Mouse (Mus musculus) ES-E14 (cell line): ENCODE results near the gene Ncapd3. TPM values are rescaled to one million over a fixed set of nuclear protein-coding genes. Genes with fewer than 3 reads are reported as not detected.

Experiments used
- DNase-seq: peaks from one replicate; pipeline ENCODE4 v3.0.0-alpha.2; 2013; ENCODE audit warnings: low read depth, low spot score
- H3K27ac ChIP-seq: 2 replicates; pipeline ENCODE4 v1.5.1; 2012; ENCODE audit warnings: low read depth, mild to moderate bottlenecking, low read length, moderate library complexity, mixed read lengths; ENCODE audit not compliant: poor library complexity, insufficient read depth, severe bottlenecking
- H3K36me3 ChIP-seq: 2 replicates; pipeline ENCODE4 v1.6.1; 2012; ENCODE audit warnings: mild to moderate bottlenecking, low read length, moderate library complexity, mixed read lengths; ENCODE audit not compliant: control insufficient read depth, poor library complexity, insufficient read depth, severe bottlenecking
- H3K4me1 ChIP-seq, 2 experiments: fragments of 150-350 bp in 1 of 2; sonication (generic) in 1 of 2; 2 replicates each; pipeline ENCODE4 v1.6.1; 2012; ENCODE audit warnings: low read length in 2 of 2, mild to moderate bottlenecking in 1 of 2, mixed read lengths in 1 of 2; ENCODE audit not compliant: control insufficient read depth in 2 of 2, insufficient read depth in 2 of 2, poor library complexity in 1 of 2
- H3K4me3 ChIP-seq, 2 experiments: fragments of 150-350 bp in 1 of 2; sonication (generic) in 1 of 2; 2 replicates each; pipeline ENCODE4 v1.5.1; 2012; ENCODE audit warnings: low read length in 2 of 2, low read depth in 1 of 2, mild to moderate bottlenecking in 1 of 2, mixed read lengths in 1 of 2; ENCODE audit not compliant: insufficient read depth in 1 of 2, poor library complexity in 1 of 2, severe bottlenecking in 1 of 2
- H3K9ac ChIP-seq: 2 replicates; pipeline ENCODE4 v1.6.1; 2012; ENCODE audit warnings: low read depth, mild to moderate bottlenecking, low read length, mixed read lengths; ENCODE audit not compliant: poor library complexity, insufficient read depth, severe bottlenecking
- H3K9me3 ChIP-seq: fragments of 150-350 bp; sonication (generic); 2 replicates; pipeline ENCODE4 v1.6.1; 2012; ENCODE audit warnings: low read depth, mild to moderate bottlenecking, low read length; ENCODE audit not compliant: control insufficient read depth, insufficient read depth
- CHD2 ChIP-seq: IDR thresholded peaks from 2 replicates; pipeline ENCODE4 v1.6.1; 2014; ENCODE audit warnings: mild to moderate bottlenecking, low read depth, low read length, inconsistent platforms
- HCFC1 ChIP-seq: IDR thresholded peaks from 2 replicates; pipeline ENCODE4 v1.6.1; 2012; ENCODE audit warnings: low read length, inconsistent platforms, borderline replicate concordance; ENCODE audit not compliant: insufficient read depth
- MAFK ChIP-seq: IDR thresholded peaks from 2 replicates; pipeline ENCODE4 v1.6.1; 2014; ENCODE audit warnings: mild to moderate bottlenecking, low read depth, low read length, inconsistent platforms; ENCODE audit not compliant: insufficient read depth
- ZC3H11A ChIP-seq: IDR thresholded peaks from 2 replicates; pipeline ENCODE4 v1.6.1; 2012; ENCODE audit warnings: low read depth, mild to moderate bottlenecking, inconsistent platforms, low read length, borderline replicate concordance
- ZNF384 ChIP-seq: IDR thresholded peaks from 2 replicates; pipeline ENCODE4 v1.6.1; 2012; ENCODE audit warnings: low read depth, low read length, inconsistent platforms
- in situ Hi-C, 2 experiments: fragments of 600-800 bp; cut with MboI; formaldehyde crosslinking; loops; one replicate each; pipeline ENCODE4 v1.15.1; 2025; ENCODE audit warnings: low sequenced_read_pairs in 2 of 2, inconsistent platforms in 1 of 2; ENCODE audit not compliant: unreplicated experiment in 2 of 2
- total RNA-seq: library from RNA; depleted of rRNA; stranded (reverse); fragments of 300-350 nt; gene quantifications from 2 replicates; pipeline ENCODE4 v1.2.3, GENCODE M21; 2012

Gene Ncapd3
- total RNA-seq, 1 experiment, result 41.5 TPM

GRCm38 (mm10) chr9:27125450-27125849 lies 95.5 kb downstream of the Ncapd3 start:
- peaks cover 0 to 11% of the 10 kb centered on the region in 2 experiments; a peak in 1 of 4 replicates for H3K4me1 ChIP-seq
- no peaks in the 10 kb centered on the region for H3K36me3 ChIP-seq
- no peak overlapping the region for H3K9ac ChIP-seq
- no peak overlapping the region for H3K27ac ChIP-seq
- TF ChIP-seq CHD2 (no peak), MAFK (no peak), ZC3H11A (no peak), HCFC1 (no peak), ZNF384 (no peak)
- in situ Hi-C loops, result no loop called here
- DNase-seq, result no peak
- no peaks in the 10 kb centered on the region for H3K9me3 ChIP-seq
- H3K4me3 ChIP-seq, result no peak overlapping the region

GRCm38 (mm10) chr9:27126543-27126942 lies 96.6 kb downstream of the Ncapd3 start:
- Histone ChIP-seq H3K27ac (no peak overlapping the region), H3K9ac (no peak overlapping the region), H3K4me1 (peaks cover 0 to 8% of the 10 kb centered on the region in 2 experiments; a peak in 1 of 4 replicates), H3K36me3 (no peaks in the 10 kb centered on the region), H3K4me3 (no peak overlapping the region), H3K9me3 (no peaks in the 10 kb centered on the region)
- DNase-seq, result peak; percentile 47
- in situ Hi-C loops, result no loop called here
- TF ChIP-seq ZNF384 (no peak), ZC3H11A (0 out of 2 replicates have a peak, but pooled peaks have one; percentile 3)

- Histone ChIP-seq H3K36me3 (no peaks in the 10 kb centered on the region), H3K9me3 (no peaks in the 10 kb centered on the region), H3K4me3 (no peak overlapping the region), H3K9ac (no peak overlapping the region), H3K4me1 (peaks cover 0 to 5% of the 10 kb centered on the region in 2 experiments; a peak in 1 of 4 replicates), H3K27ac (no peak overlapping the region)
- in situ Hi-C loops, result no loop called here
- DNase-seq, result no peak
- no peak for TF ChIP-seq ZC3H11A
- no peak for TF ChIP-seq ZNF384
- TF ChIP-seq HCFC1, result no peak
These were observed 98.7 kb downstream of the Ncapd3 start for GRCm38 (mm10) chr9:27128629-27129028.

- no peak overlapping the region for H3K4me3 ChIP-seq
- no peak for DNase-seq
- in situ Hi-C loops, result no loop called here
- no peaks in the 10 kb centered on the region for H3K9me3 ChIP-seq
- H3K4me1 ChIP-seq, result no peaks in the 10 kb centered on the region
- TF ChIP-seq HCFC1 (no peak), CHD2 (no peak), MAFK (no peak), ZC3H11A (no peak), ZNF384 (no peak)
- H3K36me3 ChIP-seq, result no peaks in the 10 kb centered on the region
- no peak overlapping the region for H3K9ac ChIP-seq
- no peak overlapping the region for H3K27ac ChIP-seq
These were observed 104.4 kb downstream of the Ncapd3 start for GRCm38 (mm10) chr9:27134410-27134809.

- Histone ChIP-seq H3K9me3 (no peaks in the 10 kb centered on the region), H3K9ac (no peak overlapping the region), H3K36me3 (no peaks in the 10 kb centered on the region), H3K4me1 (no peaks in the 10 kb centered on the region), H3K27ac (no peak overlapping the region), H3K4me3 (no peak overlapping the region)
- in situ Hi-C loops, result no loop called here
- no peak for TF ChIP-seq HCFC1
- no peak for TF ChIP-seq MAFK
- no peak for TF ChIP-seq CHD2
- TF ChIP-seq ZNF384, result no peak
- TF ChIP-seq ZC3H11A, result no peak
- DNase-seq, result no peak
These were observed 105.4 kb downstream of the Ncapd3 start for GRCm38 (mm10) chr9:27135372-27135771.
